Mouse (Mus musculus): ENCODE measurements at regions not wholly inside any gene's neighbourhood (a gene's known extent, or its start where the extent isn't known, plus 50 kb on each side); places are given as distances from the start of the nearest gene placed in this dataset.

- TF ChIP-seq CTCF (IDR thresholded peaks at IDR 0.05; ENCODE audit: control insufficient read depth, insufficient read depth, insufficient read length), result no peak
- TF ChIP-seq USF1 (IDR thresholded peaks at IDR 0.05; ENCODE audit: low read depth), result no peak
- TF ChIP-seq CEBPB (IDR thresholded peaks at IDR 0.05; ENCODE audit: low read depth), result no peak
- no peak for TF ChIP-seq MYOG (IDR thresholded peaks at IDR 0.05; ENCODE audit: control insufficient read depth, extremely low read depth, insufficient read length)
These were observed 263.5 kb upstream of the 2610301B20Rik start for GRCm38 (mm10) chr4:10610784-10611183.

Data from C2C12 (cell line).